Mouse (Mus musculus) G1E (cell line): ENCODE measurements around the gene Tbc1d10b. TPM values are rescaled to one million over a fixed set of nuclear protein-coding genes. Genes with fewer than 3 reads are reported as not detected.
A peak's percentile ranks its signal among the peaks of the same experiment; 100 is the strongest.

ENCODE experiments used
- ATAC-seq: 2 replicates; pipeline ENCODE4 v1.8.0; 2016; ENCODE audit warnings: mild to moderate bottlenecking; ENCODE audit not compliant: insufficient number of reproducible peaks, poor library complexity, low FRiP score, severe bottlenecking; ENCODE audit errors: extremely low read depth
- DNase-seq: peaks from one replicate; pipeline ENCODE4 v3.0.0; 2012; ENCODE audit warnings: low spot score
- H3K27me3 ChIP-seq: 2 replicates; pipeline ENCODE4 v1.6.1; 2012; ENCODE audit warnings: mild to moderate bottlenecking, low read length, inconsistent platforms; ENCODE audit not compliant: insufficient read depth
- H3K36me3 ChIP-seq: replicated peaks from 2 replicates; pipeline ENCODE3; 2012; ENCODE audit warnings: mild to moderate bottlenecking, inconsistent platforms
- H3K4me1 ChIP-seq: 2 replicates; pipeline ENCODE4 v1.6.1; 2012; ENCODE audit warnings: low read depth, low read length, inconsistent platforms, mixed read lengths; ENCODE audit not compliant: insufficient read depth
- H3K4me3 ChIP-seq: 2 replicates; pipeline ENCODE4 v1.5.1; 2012; ENCODE audit warnings: low read depth, mild to moderate bottlenecking, inconsistent platforms, low read length, moderate library complexity, mixed read lengths
- H3K9me3 ChIP-seq: replicated peaks from 2 replicates; pipeline ENCODE4 v1.6.1; 2012; ENCODE audit warnings: inconsistent platforms
- CTCF ChIP-seq: IDR thresholded peaks from 2 replicates; pipeline ENCODE4 v1.5.1; 2012; ENCODE audit warnings: low read depth, low read length, inconsistent platforms, mixed read lengths
- GATA1 ChIP-seq: IDR thresholded peaks from 2 replicates; pipeline ENCODE4 v1.6.1; 2012; ENCODE audit warnings: borderline replicate concordance, low read length, inconsistent platforms, mixed read lengths
- GATA2 ChIP-seq: IDR thresholded peaks from 2 replicates; pipeline ENCODE4 v1.6.1; 2012; ENCODE audit warnings: low read depth, low read length, inconsistent platforms, borderline replicate concordance
- POLR2AphosphoS5 ChIP-seq: IDR thresholded peaks from 2 replicates; pipeline ENCODE4 v1.6.1; 2012; ENCODE audit warnings: low read depth, low read length, inconsistent platforms; ENCODE audit not compliant: insufficient replicate concordance
- TAL1 ChIP-seq: conservative IDR thresholded peaks from 2 replicates; pipeline ENCODE4 v1.6.1; 2012; ENCODE audit warnings: low read depth, low read length, inconsistent platforms, mixed read lengths
- polyA plus RNA-seq: library from polyadenylated mRNA; stranded (reverse); fragments of >175 nt; gene quantifications from 2 replicates; pipeline ENCODE4 v1.2.3, GENCODE M21; 2012
- total RNA-seq, 2 experiments: library from RNA; stranded (forward) in 1 of 2; stranded (reverse) in 1 of 2; fragments of 200-1000 nt in 1 of 2; fragments of >200 nt in 1 of 2; fragmentation: Nextera tagmentation in 1 of 2; gene quantifications; 2 replicates each; pipeline ENCODE4 v1.2.3; 2014 to 2017

The Tbc1d10b gene
- total and polyA plus RNA-seq, 3 experiments, result 26.7 to 74.1 (median 40.1) TPM

- no peak for DNase-seq
- H3K36me3 ChIP-seq, result peaks cover 31% of the 10 kb centered on the region
- peak overlapping the region; percentile 55; the same call in 1 of the 2 replicates for H3K4me3 ChIP-seq
- TF ChIP-seq GATA1, result no peak
- no peak for TF ChIP-seq CTCF
- TF ChIP-seq POLR2AphosphoS5, result no peak
- no peak for TF ChIP-seq TAL1
- TF ChIP-seq GATA2, result no peak
- no peaks in the 10 kb centered on the region for H3K27me3 ChIP-seq
- no peak for ATAC-seq
- peaks cover 61% of the 10 kb centered on the region for H3K4me1 ChIP-seq
- no peaks in the 10 kb centered on the region for H3K9me3 ChIP-seq
These were observed 9.8 kb upstream of the Tbc1d10b start for GRCm38 (mm10) chr7:127217901-127218642.

GRCm38 (mm10) chr7:127217475-127217874 lies 9.2 kb upstream of the Tbc1d10b start:
- H3K27me3 ChIP-seq, result no peaks in the 10 kb centered on the region
- peaks cover 31% of the 10 kb centered on the region for H3K36me3 ChIP-seq
- no peak overlapping the region; the same call in 1 of the 2 replicates for H3K4me3 ChIP-seq
- H3K9me3 ChIP-seq, result no peaks in the 10 kb centered on the region
- no peak for TF ChIP-seq POLR2AphosphoS5
- peaks cover 64% of the 10 kb centered on the region for H3K4me1 ChIP-seq
- DNase-seq (no peak), ATAC-seq (no peak)

GRCm38 (mm10) chr7:127216307-127216706 lies 8.0 kb upstream of the Tbc1d10b start:
- DNase-seq (no peak), ATAC-seq (no peak)
- Histone ChIP-seq H3K4me1 (peaks cover 68% of the 10 kb centered on the region), H3K4me3 (no peak overlapping the region), H3K9me3 (no peaks in the 10 kb centered on the region), H3K36me3 (peaks cover 31% of the 10 kb centered on the region), H3K27me3 (no peaks in the 10 kb centered on the region)
- TF ChIP-seq TAL1 (no peak), GATA2 (no peak), GATA1 (no peak)

- no peaks in the 10 kb centered on the region for H3K9me3 ChIP-seq
- no peaks in the 10 kb centered on the region for H3K27me3 ChIP-seq
- ATAC-seq, result peak; percentile 36; the same call in 1 of the 2 replicates
- no peak for DNase-seq
- TF ChIP-seq CTCF (peak; percentile 88), POLR2AphosphoS5 (no peak)
- peaks cover 31% of the 10 kb centered on the region for H3K36me3 ChIP-seq
- no peak overlapping the region for H3K4me3 ChIP-seq
- H3K4me1 ChIP-seq, result peaks cover 74% of the 10 kb centered on the region
These were observed 7.0 kb upstream of the Tbc1d10b start for GRCm38 (mm10) chr7:127214981-127215871.

GRCm38 (mm10) chr7:127214521-127214920 lies 6.3 kb upstream of the Tbc1d10b start:
- Histone ChIP-seq H3K36me3 (peaks cover 31% of the 10 kb centered on the region), H3K27me3 (no peaks in the 10 kb centered on the region), H3K4me1 (peaks cover 80% of the 10 kb centered on the region), H3K4me3 (no peak overlapping the region), H3K9me3 (no peaks in the 10 kb centered on the region)
- TF ChIP-seq POLR2AphosphoS5 (no peak), CTCF (no peak), GATA1 (no peak), TAL1 (no peak), GATA2 (no peak)
- ATAC-seq, result no peak
- no peak for DNase-seq

GRCm38 (mm10) chr7:127213930-127214329 lies 5.7 kb upstream of the Tbc1d10b start:
- no peaks in the 10 kb centered on the region for H3K9me3 ChIP-seq
- no peak for ATAC-seq
- TF ChIP-seq GATA1, result no peak
- no peak for TF ChIP-seq TAL1
- no peak for TF ChIP-seq POLR2AphosphoS5
- TF ChIP-seq CTCF, result no peak
- no peak for TF ChIP-seq GATA2
- H3K27me3 ChIP-seq, result no peaks in the 10 kb centered on the region
- no peak overlapping the region for H3K4me3 ChIP-seq
- peaks cover 31% of the 10 kb centered on the region for H3K36me3 ChIP-seq
- no peak for DNase-seq
- peaks cover 80% of the 10 kb centered on the region for H3K4me1 ChIP-seq
